Mouse (Mus musculus) cortical plate, adult 2 months (tissue): ENCODE data around the gene Katnb1.

Experiments used
- CTCF ChIP-seq: fragments of 200-500 bp; IDR thresholded peaks from 2 replicates; pipeline ENCODE4 v1.5.1; 2011; ENCODE audit warnings: mild to moderate bottlenecking, control low read depth, low read length; ENCODE audit not compliant: insufficient read depth; ENCODE audit errors: extremely low read depth
- POLR2A ChIP-seq: fragments of 200-500 bp; IDR thresholded peaks from 2 replicates; pipeline ENCODE4 v1.6.1; 2011; ENCODE audit warnings: mild to moderate bottlenecking, low read length, control low read depth; ENCODE audit not compliant: insufficient read depth; ENCODE audit errors: extremely low read depth

GRCm38 (mm10) chr8:95081650-95082049 is 664 bp downstream of the Katnb1 start:
- TF ChIP-seq CTCF = no peak
- TF ChIP-seq POLR2A = no peak
